Mouse (Mus musculus) hindbrain, embryonic 16.5 days (tissue): ENCODE data around the gene Cblb. TPM values are rescaled to one million over a fixed set of nuclear protein-coding genes. Genes with fewer than 3 reads are reported as not detected.

Source experiments
- ATAC-seq: fragments of 200-750 bp; cut with Nextera tagmentation; 2 replicates; pipeline ENCODE4 v1.8.0; 2017; ENCODE audit warnings: moderate TSS enrichment, moderate library complexity
- H3K27ac ChIP-seq: fragments of 300-500 bp; sonication (generic); 2 replicates; pipeline ENCODE4 v1.5.1; 2014; ENCODE audit warnings: low read depth, mild to moderate bottlenecking, control low read depth, low read length, moderate library complexity
- H3K27me3 ChIP-seq: fragments of 300-500 bp; sonication (generic); replicated peaks from 2 replicates; pipeline ENCODE4 v1.6.1; 2014; ENCODE audit warnings: low read length; ENCODE audit not compliant: control insufficient read depth, insufficient read depth
- H3K36me3 ChIP-seq: fragments of 300-500 bp; sonication (generic); 2 replicates; pipeline ENCODE4 v1.6.1; 2014; ENCODE audit warnings: mild to moderate bottlenecking, low read length, moderate library complexity, mixed read lengths; ENCODE audit not compliant: control insufficient read depth, insufficient read depth
- H3K4me1 ChIP-seq: fragments of 300-500 bp; sonication (generic); 2 replicates; pipeline ENCODE4 v1.6.1; 2014; ENCODE audit warnings: low read depth, low read length; ENCODE audit not compliant: control insufficient read depth, insufficient read depth
- H3K4me2 ChIP-seq: fragments of 300-500 bp; sonication (generic); 2 replicates; pipeline ENCODE4 v1.6.1; 2014; ENCODE audit warnings: mild to moderate bottlenecking, low read length, control low read depth, moderate library complexity
- H3K4me3 ChIP-seq: fragments of 300-500 bp; sonication (generic); 2 replicates; pipeline ENCODE4 v1.5.1; 2014; ENCODE audit warnings: mild to moderate bottlenecking, low read length, control low read depth, moderate library complexity
- H3K9ac ChIP-seq: fragments of 300-500 bp; sonication (generic); 2 replicates; pipeline ENCODE4 v1.6.1; 2014; ENCODE audit warnings: low read depth, mild to moderate bottlenecking, control low read depth, low read length, moderate library complexity
- H3K9me3 ChIP-seq: fragments of 300-500 bp; sonication (generic); 2 replicates; pipeline ENCODE4 v1.6.1; 2014; ENCODE audit warnings: mild to moderate bottlenecking, low read length, moderate library complexity; ENCODE audit not compliant: control insufficient read depth
- WGBS: fragments of 180-500 bp; shearing (Covaris S2); extraction: QIAGEN DNeasy Blood & Tissue Kit; methylation state at CpG from one replicate; pipeline ENCODE4 v1.1.7; 2014; 5-methylcytosine and 5-hydroxymethylcytosine counted together
- polyA plus RNA-seq: library from polyadenylated mRNA; unstranded; fragments of >200 nt; fragmentation: Nextera tagmentation; extraction: Ambion mirVana; gene quantifications from 2 replicates; pipeline ENCODE4 v1.2.1, GENCODE M21; 2015

Gene Cblb
- polyA plus RNA-seq, 1 experiment from 2014 or later = 8.0 TPM

- peaks cover 3% of the 10 kb centered on the region; the same call in 1 of the 2 replicates for H3K36me3 ChIP-seq
- H3K27ac ChIP-seq = no peak overlapping the region
- H3K27me3 ChIP-seq = no peaks in the 10 kb centered on the region
- ATAC-seq = no peak
- 68% methylated on average over 11 of the region's 11 CpGs for WGBS
- no peak overlapping the region for H3K9ac ChIP-seq
- no peaks in the 10 kb centered on the region for H3K4me1 ChIP-seq
- H3K9me3 ChIP-seq = no peaks in the 10 kb centered on the region
- no peak overlapping the region for H3K4me3 ChIP-seq
- no peak overlapping the region for H3K4me2 ChIP-seq
Measured at GRCm38 (mm10) chr16:52146976-52147696, 116.1 kb downstream of the Cblb start.

GRCm38 (mm10) chr16:52148041-52148440, 117.0 kb downstream of the Cblb start:
- WGBS = 98% methylated on average over 6 of the region's 6 CpGs
- H3K36me3 ChIP-seq = peaks cover 1% of the 10 kb centered on the region; the same call in 1 of the 2 replicates
- no peak for ATAC-seq

GRCm38 (mm10) chr16:52149135-52149769, 118.2 kb downstream of the Cblb start:
- no peak overlapping the region for H3K4me3 ChIP-seq
- H3K36me3 ChIP-seq = no peaks in the 10 kb centered on the region
- no peaks in the 10 kb centered on the region for H3K9me3 ChIP-seq
- WGBS = 85% methylated on average over 6 of the region's 6 CpGs
- no peaks in the 10 kb centered on the region for H3K27me3 ChIP-seq
- H3K27ac ChIP-seq = no peak overlapping the region
- no peaks in the 10 kb centered on the region for H3K4me1 ChIP-seq
- no peak overlapping the region for H3K4me2 ChIP-seq
- ATAC-seq = no peak
- no peak overlapping the region for H3K9ac ChIP-seq

More at GRCm38 (mm10) chr16:52148041-52148440, 117.0 kb downstream of the Cblb start:
- Histone ChIP-seq H3K4me1 (no peaks in the 10 kb centered on the region), H3K27ac (no peak overlapping the region), H3K9me3 (no peaks in the 10 kb centered on the region), H3K4me3 (no peak overlapping the region), H3K27me3 (no peaks in the 10 kb centered on the region), H3K4me2 (no peak overlapping the region), H3K9ac (no peak overlapping the region)

- no peaks in the 10 kb centered on the region for H3K4me1 ChIP-seq
- H3K36me3 ChIP-seq = no peaks in the 10 kb centered on the region; the same call in 1 of the 2 replicates
- WGBS = 80% methylated on average over 5 of the region's 5 CpGs
- H3K9ac ChIP-seq = no peak overlapping the region
- no peak overlapping the region for H3K4me3 ChIP-seq
- H3K27me3 ChIP-seq = no peaks in the 10 kb centered on the region
- no peaks in the 10 kb centered on the region for H3K9me3 ChIP-seq
- no peak overlapping the region for H3K27ac ChIP-seq
- no peak for ATAC-seq
- H3K4me2 ChIP-seq = no peak overlapping the region
Measured at GRCm38 (mm10) chr16:52155030-52155696, 124.1 kb downstream of the Cblb start.

GRCm38 (mm10) chr16:52159958-52160504, 129.0 kb downstream of the Cblb start:
- Histone ChIP-seq H3K27ac (no peak overlapping the region), H3K4me1 (no peaks in the 10 kb centered on the region), H3K9ac (no peak overlapping the region), H3K36me3 (no peaks in the 10 kb centered on the region), H3K4me3 (no peak overlapping the region), H3K9me3 (no peaks in the 10 kb centered on the region), H3K4me2 (no peak overlapping the region), H3K27me3 (no peaks in the 10 kb centered on the region)
- ATAC-seq = no peak
- 85% methylated on average over 6 of the region's 6 CpGs for WGBS

GRCm38 (mm10) chr16:52164246-52164645, 133.2 kb downstream of the Cblb start:
- Histone ChIP-seq H3K27me3 (no peaks in the 10 kb centered on the region), H3K27ac (no peak overlapping the region), H3K9me3 (no peaks in the 10 kb centered on the region), H3K4me2 (no peak overlapping the region), H3K36me3 (peaks cover 7% of the 10 kb centered on the region; the same call in 1 of the 2 replicates), H3K9ac (no peak overlapping the region), H3K4me3 (no peak overlapping the region), H3K4me1 (no peaks in the 10 kb centered on the region)
- ATAC-seq = no peak
- 81% methylated on average over 9 of the region's 9 CpGs for WGBS

- Histone ChIP-seq H3K4me1 (no peaks in the 10 kb centered on the region), H3K27me3 (no peaks in the 10 kb centered on the region), H3K27ac (no peak overlapping the region), H3K4me2 (no peak overlapping the region), H3K4me3 (no peak overlapping the region), H3K9ac (no peak overlapping the region), H3K9me3 (no peaks in the 10 kb centered on the region), H3K36me3 (peaks cover 7% of the 10 kb centered on the region; the same call in 1 of the 2 replicates)
- ATAC-seq = no peak
Measured at GRCm38 (mm10) chr16:52173253-52173652, 142.2 kb downstream of the Cblb start.

GRCm38 (mm10) chr16:52179839-52180238, 148.8 kb downstream of the Cblb start:
- H3K27me3 ChIP-seq = no peaks in the 10 kb centered on the region
- no peak overlapping the region for H3K4me2 ChIP-seq
- no peak overlapping the region for H3K4me3 ChIP-seq
- no peak for ATAC-seq
- no peaks in the 10 kb centered on the region for H3K9me3 ChIP-seq
- no peak overlapping the region for H3K27ac ChIP-seq
- no peak overlapping the region for H3K9ac ChIP-seq
- peaks cover 2% of the 10 kb centered on the region; the same call in 1 of the 2 replicates for H3K36me3 ChIP-seq
- 94% methylated on average over 3 of the region's 3 CpGs for WGBS
- H3K4me1 ChIP-seq = no peaks in the 10 kb centered on the region

- H3K9ac ChIP-seq = no peak overlapping the region
- H3K27me3 ChIP-seq = no peaks in the 10 kb centered on the region
- H3K9me3 ChIP-seq = no peaks in the 10 kb centered on the region
- H3K4me3 ChIP-seq = no peak overlapping the region
- 87% methylated on average over 7 of the region's 7 CpGs for WGBS
- no peak for ATAC-seq
- H3K4me1 ChIP-seq = no peaks in the 10 kb centered on the region
- 0 out of 2 replicates have a peak, but pooled peaks cover 4% of the 10 kb centered on the region for H3K36me3 ChIP-seq
- H3K27ac ChIP-seq = no peak overlapping the region
- no peak overlapping the region for H3K4me2 ChIP-seq
Measured at GRCm38 (mm10) chr16:52182057-52182456, 151.0 kb downstream of the Cblb start.
